Mouse (Mus musculus) B cell, adult (primary cell): Measurements from ENCODE around the gene Mid1. TPM values are rescaled to one million over a fixed set of nuclear protein-coding genes. Genes with fewer than 3 reads are reported as not detected.

ENCODE experiments used
- total RNA-seq: library from RNA; stranded (reverse); gene quantifications from 4 replicates; pipeline ENCODE4 v1.2.4, GENCODE M21; 2023; ENCODE audit not compliant: inconsistent age

The Mid1 gene
- total RNA-seq, result 4.8 to 35.9 TPM (median 22.3 TPM) in 4 replicates

DNA sequence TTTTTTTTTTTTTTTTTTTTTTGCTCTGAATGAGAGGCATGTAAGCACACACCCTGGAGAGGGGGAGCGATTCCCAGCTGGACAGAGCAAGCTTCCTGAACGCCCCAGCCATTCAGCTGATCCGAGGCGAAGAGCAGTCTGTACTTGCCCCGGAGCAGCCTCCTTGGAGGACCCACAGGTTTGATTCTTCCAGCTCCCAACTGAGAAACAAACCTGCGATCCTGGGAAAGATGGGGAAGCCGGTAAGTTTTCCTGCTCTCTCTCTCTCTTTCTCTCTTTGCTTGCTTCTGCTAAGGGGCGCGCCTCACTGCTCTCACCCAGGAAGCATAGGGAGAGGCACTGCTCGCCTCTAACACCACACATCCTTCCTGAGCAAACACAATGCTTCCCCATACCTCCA lies at the start of gene Mid1:
Gene Mid1, plus strand, starts transcription at position 69 of the 400 bp plus-strand sequence.

DNA sequence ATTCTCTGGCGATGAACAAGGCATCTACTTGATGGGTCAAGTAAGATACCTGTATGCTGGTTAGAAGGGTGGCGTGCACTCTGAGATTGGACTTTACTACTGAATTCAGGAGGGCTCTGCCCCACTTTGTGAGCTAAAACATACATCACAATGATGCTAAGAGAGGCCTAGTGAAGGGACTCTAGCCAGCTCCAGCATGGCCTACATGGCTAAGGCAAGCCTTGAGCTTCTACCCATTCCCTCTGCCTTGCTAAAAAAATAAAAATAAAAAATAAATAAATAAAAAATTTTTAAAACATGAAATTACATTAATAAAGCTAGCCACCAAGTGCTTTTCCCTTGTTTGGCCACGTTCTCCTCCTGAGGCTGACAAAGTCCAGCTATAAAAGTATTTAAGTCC lies 94.5 kb downstream of the Mid1 start, which contains the start of gene 4933400A11Rik:
Gene 4933400A11Rik, minus strand, starts transcription at position 101 of the 400 bp plus-strand sequence.

DNA sequence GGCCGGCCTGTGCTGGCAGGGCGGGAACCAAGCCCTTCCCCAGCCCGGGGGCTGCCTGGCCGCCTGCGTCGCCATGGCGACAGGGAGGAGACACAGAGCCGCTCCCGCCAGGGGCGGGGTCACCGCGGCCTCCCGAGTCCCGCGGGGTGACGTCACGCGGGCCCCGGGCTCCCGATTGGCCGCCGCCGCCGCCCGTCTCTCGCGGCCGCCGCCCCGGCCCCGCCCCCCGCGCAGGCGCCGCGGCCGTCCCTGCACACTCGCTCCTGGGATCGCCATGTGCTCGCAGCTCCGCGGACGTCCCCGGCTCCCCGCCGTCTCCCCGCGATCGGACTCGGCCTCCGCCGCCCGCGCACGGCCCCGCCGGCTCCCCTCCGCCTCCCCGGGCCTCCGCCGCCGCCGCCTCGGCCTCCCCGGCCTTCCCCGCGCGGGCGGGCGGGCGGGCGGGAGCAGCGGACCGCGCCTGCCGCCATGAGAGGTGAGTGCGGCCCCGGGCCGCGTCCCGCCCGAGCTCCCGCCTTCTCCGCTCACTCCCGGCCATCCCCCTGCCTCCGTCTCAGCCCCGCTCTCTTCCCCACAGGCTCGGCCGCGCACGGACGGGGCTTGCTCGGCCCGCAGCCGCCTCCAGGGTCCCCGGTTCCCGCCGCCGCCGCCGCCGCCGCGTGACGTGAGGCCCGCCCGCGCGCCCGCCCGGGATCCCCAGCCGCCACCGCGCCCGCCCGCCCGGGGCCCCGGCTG lies 324.2 kb downstream of the Mid1 start, which contains the start of gene Gm21887:
Gene Gm21887, plus strand, starts transcription at position 644 of the 735 bp plus-strand sequence.

Other genes with a start within 250 kb of the Mid1 start
- not detected in 4 replicates for gene 4933400A11Rik, start 94.4 kb downstream of the Mid1 start, total RNA-seq